ENCODE assay signal across 8 mouse cellular contexts in the genomic region with DNA sequence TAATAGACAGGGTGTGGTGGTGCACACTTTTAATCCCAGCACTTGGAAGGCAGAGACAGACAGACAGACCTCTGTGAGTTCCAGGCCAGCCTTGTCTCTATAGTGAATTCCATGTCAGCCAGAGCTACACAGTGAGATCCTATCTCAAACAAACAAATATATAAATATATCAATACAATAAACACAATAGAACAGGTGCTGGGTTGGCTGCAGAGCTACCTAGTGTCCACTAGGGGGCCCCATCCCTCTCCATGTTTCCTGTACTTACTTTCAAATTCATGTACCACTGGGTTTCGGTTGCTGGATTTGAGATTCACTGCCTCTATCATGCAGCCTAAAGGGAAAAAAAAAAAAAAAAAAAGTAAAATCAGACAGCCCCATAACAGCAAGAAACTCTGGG. TPM values are rescaled to one million over a fixed set of nuclear protein-coding genes. Genes with fewer than 3 reads are reported as not detected.
A peak's percentile ranks its signal among the peaks of the same experiment; 100 is the strongest.
DNase-seq lines count a peak whose midpoint lies in the region; ATAC-seq and TF ChIP-seq lines count a peak whose summit lies in the region.

No protein-coding gene starts in this region.

- no peak for TF ChIP-seq POLR2A in thymus, adult 2 months (IDR thresholded peaks at IDR 0.05; ENCODE audit: control insufficient read depth, extremely low read depth, insufficient read depth, low read length, poor library complexity)
- TF ChIP-seq POLR2A in cortical plate, adult 2 months (IDR thresholded peaks at IDR 0.05; ENCODE audit: extremely low read depth, insufficient read depth, low read length) = no peak

- H3K4me2 ChIP-seq in hindbrain, embryonic 15.5 days = no peak overlapping the region

- ATAC-seq in hindbrain, embryonic 15.5 days (ENCODE audit: low FRiP score, low read depth) = peak; percentile 42; the same call in 1 of the 2 replicates

- H3K9me3 ChIP-seq in hindbrain, embryonic 15.5 days = no peaks in the 10 kb centered on the region

- no peak for TF ChIP-seq CTCF in thymus, adult 2 months (IDR thresholded peaks at IDR 0.05; ENCODE audit: borderline replicate concordance, control insufficient read depth, extremely low read depth, insufficient read depth, low read length, poor library complexity)
- peak; percentile 70 for TF ChIP-seq CTCF in cortical plate, adult 2 months (IDR thresholded peaks at IDR 0.05; ENCODE audit: extremely low read depth, insufficient read depth, low read length)

- DNase-seq in embryo, embryonic 10 days (ENCODE audit: low spot score) = peak; percentile 61
- no peak for DNase-seq in embryo, embryonic 9.5 days (ENCODE audit: extremely low spot score)
- peak; percentile 24 for DNase-seq in thymus, adult 2 months
- no peak for DNase-seq in thymus, adult 18-20 months
- DNase-seq in lung, postnatal 25 days (ENCODE audit: low spot score) = peak; percentile 29
- peak; percentile 23 for DNase-seq in splenic B cell, adult 2 months (ENCODE audit: low read depth, low spot score)

- 57% methylated on average over 1 of the region's 1 CpGs for WGBS in thymus, adult 2 months
- WGBS in hindbrain, embryonic 15.5 days = 18% methylated on average over 1 of the region's 1 CpGs

- H3K4me1 ChIP-seq in thymus, adult 2 months (replicated peaks; ENCODE audit: control insufficient read depth, insufficient read depth, low read length) = no peaks in the 10 kb centered on the region
- peaks cover 14% of the 10 kb centered on the region for H3K4me1 ChIP-seq in cortical plate, adult 2 months (ENCODE audit: control insufficient read depth, insufficient read depth, low read length)
- peaks cover 17% of the 10 kb centered on the region for H3K4me1 ChIP-seq in hindbrain, embryonic 15.5 days (replicated peaks)

- H3K27me3 ChIP-seq in thymus, adult 2 months (ENCODE audit: control insufficient read depth, insufficient read depth, low read length) = no peaks in the 10 kb centered on the region
- H3K27me3 ChIP-seq in hindbrain, embryonic 15.5 days = no peaks in the 10 kb centered on the region
- H3K27me3 ChIP-seq in splenic B cell, adult 2 months (ENCODE audit: control insufficient read depth, insufficient read depth, low read length, poor library complexity, severe bottlenecking) = no peaks in the 10 kb centered on the region

- H3K27ac ChIP-seq in thymus, adult 2 months (ENCODE audit: control insufficient read depth, insufficient read depth, low read length) = no peak overlapping the region
- H3K27ac ChIP-seq in cortical plate, adult 2 months (ENCODE audit: insufficient read depth, low read length) = no peak overlapping the region
- no peak overlapping the region for H3K27ac ChIP-seq in hindbrain, embryonic 15.5 days (replicated peaks)

- no peaks in the 10 kb centered on the region for H3K36me3 ChIP-seq in thymus, adult 2 months (ENCODE audit: control insufficient read depth, insufficient read depth, low read length)
- peaks cover 33% of the 10 kb centered on the region for H3K36me3 ChIP-seq in hindbrain, embryonic 15.5 days
- H3K36me3 ChIP-seq in splenic B cell, adult 2 months (ENCODE audit: control insufficient read depth, insufficient read depth, low read length, poor library complexity, severe bottlenecking) = no peaks in the 10 kb centered on the region

- no peak overlapping the region for H3K9ac ChIP-seq in hindbrain, embryonic 15.5 days

- no peak overlapping the region for H3K4me3 ChIP-seq in thymus, adult 2 months (ENCODE audit: control insufficient read depth, insufficient read depth, low read length)
- H3K4me3 ChIP-seq in cortical plate, adult 2 months (ENCODE audit: insufficient read depth, low read length) = no peak overlapping the region
- H3K4me3 ChIP-seq in hindbrain, embryonic 15.5 days = no peak overlapping the region

RNA-seq across cellular contexts. Expression of a gene that starts 49.1 kb away (rescaled TPM):
- 2.0 and 2.5 TPM in 2 replicates for polyA plus RNA-seq in thymus, adult 2 months (2012; rRNA removed)
- polyA plus RNA-seq in cortical plate, adult 2 months (2012; rRNA removed) = 58.8 and 59.0 TPM in 2 replicates
- 46.7 and 49.9 TPM in 2 replicates for polyA plus RNA-seq in hindbrain, embryonic 15.5 days (2015; fragmentation: Nextera tagmentation; extraction: Ambion mirVana)

Comparison
In these comparisons a context has a peak if more than half of its experiments do, and no peak if none do; other contexts are left out.
1. DNase-seq: peak in embryo, embryonic 10 days (single experiment), thymus, adult 2 months (single experiment), lung, postnatal 25 days (single experiment) and splenic B cell, adult 2 months (single experiment); none in embryo, embryonic 9.5 days (single experiment) and thymus, adult 18-20 months (0 of 2).
2. RNA of a gene that starts 49.1 kb away (polyA plus RNA-seq): 58.8 to 59.0 TPM in cortical plate, adult 2 months and 46.7 to 49.9 TPM in hindbrain, embryonic 15.5 days; 2.0 to 2.5 TPM in thymus, adult 2 months; every median in the first group is over 10 times any median in the second.